ENCODE assay signal across 8 mouse cellular contexts in genomic region chr19:4878405-4879323, GRCm38 (mm10). TPM values are rescaled to one million over a fixed set of nuclear protein-coding genes. Genes with fewer than 3 reads are reported as not detected.
DNase-seq lines count a peak whose midpoint lies in the region; ATAC-seq lines count a peak whose summit lies in the region.

Gene Zdhhc24, plus strand, starts transcription at chr19:4878668.

- H3K9me3 ChIP-seq in hindbrain, embryonic 12.5 days (replicated peaks) = no peaks in the 10 kb centered on the region

- H3K4me1 ChIP-seq in hindbrain, embryonic 12.5 days = peaks cover 21% of the 10 kb centered on the region

- peak; percentile 98 for ATAC-seq in hindbrain, embryonic 12.5 days (ENCODE audit: low FRiP score)

- peak within 1 kb of the TSS; percentile 92 for H3K4me2 ChIP-seq in hindbrain, embryonic 12.5 days (replicated peaks)

- peaks cover 6% of the 10 kb centered on the region for H3K36me3 ChIP-seq in hindbrain, embryonic 12.5 days

- WGBS in hindbrain, embryonic 12.5 days = 1% methylated on average over 51 of the region's 52 CpGs

- 0 out of 2 replicates have a peak, but pooled peaks cover 5% of the 10 kb centered on the region for H3K27me3 ChIP-seq in hindbrain, embryonic 12.5 days

- H3K27ac ChIP-seq in hindbrain, embryonic 12.5 days = peak within 1 kb of the TSS; percentile 71

- DNase-seq in NIH3T3 (ENCODE audit: low read depth) = peak; percentile 97
- peak; percentile 99 for DNase-seq in cerebellum, postnatal 10 days
- peak; percentile 93 to 96 for DNase-seq in frontal cortex, postnatal 10 days (ENCODE audit: low spot score in 2 of 2)
- peak; percentile 97 for DNase-seq in layer of hippocampus, postnatal 14 days (ENCODE audit: low spot score in 2 of 2)
- peak; percentile 95 for DNase-seq in lung, postnatal 14 days
- peak; percentile 86 for DNase-seq in retina, adult 2 months (ENCODE audit: low read depth, low spot score)
- DNase-seq in thymus, postnatal 36 days = peak; percentile 95 to 97

- peak within 1 kb of the TSS; percentile 82 for H3K9ac ChIP-seq in hindbrain, embryonic 12.5 days

- H3K4me3 ChIP-seq in hindbrain, embryonic 12.5 days = peak within 1 kb of the TSS; percentile 96

RNA-seq across cellular contexts. Expression of gene Zdhhc24, which starts in this region (rescaled TPM):
- polyA plus RNA-seq in hindbrain, embryonic 12.5 days (2016; fragmentation: Nextera tagmentation; extraction: Ambion mirVana) = 21.1 and 21.4 TPM in 2 replicates
- total RNA-seq in layer of hippocampus, postnatal 14 days (2021) = 10 to 100 TPM; 25.9 to 26.8 TPM

Comparison
In these comparisons a context has a peak if more than half of its experiments do, and no peak if none do; other contexts are left out.
1. Peak in every context shown above with its lines: DNase-seq, ATAC-seq, H3K4me3 ChIP-seq and H3K27ac ChIP-seq.